Mouse (Mus musculus) olfactory bulb, adult 2 months (tissue): ENCODE data around the gene 9130213A22Rik. TPM values are rescaled to one million over a fixed set of nuclear protein-coding genes. Genes with fewer than 3 reads are reported as not detected.

ENCODE experiments used
- H3K27ac ChIP-seq: fragments of 200-500 bp; 2 replicates; pipeline ENCODE4 v1.5.1; 2012; ENCODE audit warnings: low read depth, low read length; ENCODE audit not compliant: insufficient read depth
- H3K4me1 ChIP-seq: fragments of 200-500 bp; 2 replicates; pipeline ENCODE4 v1.6.1; 2012; ENCODE audit warnings: low read length; ENCODE audit not compliant: control insufficient read depth, insufficient read depth
- H3K4me3 ChIP-seq: fragments of 200-500 bp; 2 replicates; pipeline ENCODE4 v1.5.1; 2012; ENCODE audit warnings: mild to moderate bottlenecking, low read depth, low read length, moderate library complexity; ENCODE audit not compliant: insufficient read depth
- CTCF ChIP-seq: fragments of 200-500 bp; IDR thresholded peaks from 2 replicates; pipeline ENCODE4 v1.5.1; 2012; ENCODE audit warnings: low read depth, mild to moderate bottlenecking, low read length, moderate library complexity; ENCODE audit not compliant: insufficient read depth
- POLR2A ChIP-seq: fragments of 200-500 bp; IDR thresholded peaks from 2 replicates; pipeline ENCODE4 v1.6.1; 2012; ENCODE audit warnings: mild to moderate bottlenecking, low read depth, low read length, moderate library complexity; ENCODE audit not compliant: insufficient read depth
- WGBS: fragments of 180-500 bp; shearing (Covaris S2); methylation state at CpG from one replicate; pipeline ENCODE4 v1.1.7; 2018; 5-methylcytosine and 5-hydroxymethylcytosine counted together
- polyA plus RNA-seq: library from polyadenylated mRNA; stranded (reverse); fragments of >200 nt; gene quantifications from 2 replicates; pipeline ENCODE4 v1.2.4, GENCODE M21; 2012; ENCODE audit warnings: low replicate concordance; ENCODE audit not compliant: missing spikeins, insufficient read depth, insufficient read length

9130213A22Rik gene
- polyA plus RNA-seq, 1 experiment = not detected

DNA sequence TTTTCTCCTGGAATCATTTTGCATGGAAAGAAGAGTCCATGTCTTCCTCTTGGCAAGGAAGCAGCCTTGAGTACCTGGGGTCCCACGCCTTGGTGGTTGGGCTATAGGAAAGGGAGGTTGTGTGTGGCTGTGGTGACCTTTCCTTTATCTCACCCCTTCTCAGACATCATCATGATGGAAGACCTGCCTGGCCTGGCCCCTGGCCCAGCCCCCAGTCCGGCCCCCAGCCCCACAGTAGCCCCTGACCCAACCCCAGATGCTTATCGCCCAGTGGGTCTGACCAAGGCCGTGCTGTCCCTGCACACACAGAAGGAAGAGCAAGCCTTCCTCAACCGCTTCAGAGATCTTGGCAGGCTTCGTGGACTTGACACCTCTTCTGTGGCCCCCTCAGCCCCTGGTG is 17.2 kb downstream of the 9130213A22Rik start:
- Histone ChIP-seq H3K4me1 (peaks cover 51% of the 10 kb centered on the region), H3K4me3 (no peak overlapping the region), H3K27ac (no peak overlapping the region)
- TF ChIP-seq POLR2A (no peak), CTCF (no peak)
- 84% methylated on average over 6 of the region's 6 CpGs for WGBS

GRCm38 (mm10) chr11:69104487-69104886 is 17.9 kb downstream of the 9130213A22Rik start:
- Histone ChIP-seq H3K4me3 (no peak overlapping the region), H3K27ac (no peak overlapping the region), H3K4me1 (peaks cover 50% of the 10 kb centered on the region)
- TF ChIP-seq POLR2A = no peak
- WGBS = 84% methylated on average over 14 of the region's 14 CpGs

DNA sequence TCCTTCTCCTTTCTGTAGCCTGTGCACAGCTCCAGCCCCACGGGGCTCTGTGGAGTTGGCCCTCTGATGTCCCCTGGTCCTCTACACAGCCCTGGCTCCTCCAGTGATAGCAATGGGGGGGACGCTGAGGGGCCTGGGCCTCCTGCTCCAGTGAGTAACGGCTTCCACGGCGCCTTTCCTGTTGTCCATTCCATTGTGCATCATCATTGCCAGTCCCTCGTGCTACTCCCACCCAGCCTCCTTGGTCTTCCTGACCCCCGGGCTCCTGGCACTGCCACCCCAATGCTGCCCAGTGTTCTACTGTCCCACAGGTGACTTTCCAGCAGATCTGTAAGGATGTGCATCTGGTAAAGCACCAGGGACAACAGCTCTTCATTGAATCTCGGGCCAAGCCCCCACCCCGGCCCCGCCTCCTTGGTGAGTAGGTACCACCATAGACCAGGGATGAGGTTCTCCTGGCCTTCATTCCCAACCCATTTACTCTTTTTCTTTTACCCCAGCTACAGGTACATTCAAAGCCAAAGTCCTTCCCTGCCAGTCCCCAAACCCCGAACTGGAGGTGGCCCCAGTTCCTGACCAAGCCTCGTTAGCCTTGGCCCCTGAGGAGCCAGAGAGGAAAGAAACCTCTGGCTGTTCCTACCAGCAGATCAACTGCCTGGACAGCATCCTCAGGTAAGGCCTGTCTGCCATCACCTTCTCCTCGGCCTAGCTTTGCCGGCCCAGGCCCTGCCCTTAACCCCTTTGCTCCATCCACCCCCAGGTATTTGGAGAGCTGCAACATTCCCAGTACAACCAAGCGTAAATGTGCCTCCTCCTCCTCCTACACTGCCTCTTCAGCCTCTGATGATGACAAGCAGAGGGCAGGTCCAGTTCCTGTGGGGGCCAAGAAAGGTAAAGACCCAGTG is 18.6 kb downstream of the 9130213A22Rik start:
- no peak overlapping the region for H3K4me3 ChIP-seq
- 86% methylated on average over 15 of the region's 15 CpGs for WGBS
- no peak for TF ChIP-seq CTCF
- no peak for TF ChIP-seq POLR2A
- no peak overlapping the region for H3K27ac ChIP-seq
- H3K4me1 ChIP-seq = peaks cover 47% of the 10 kb centered on the region

GRCm38 (mm10) chr11:69103121-69103520 is 19.3 kb downstream of the 9130213A22Rik start:
- H3K4me1 ChIP-seq = peaks cover 53% of the 10 kb centered on the region
- H3K27ac ChIP-seq = no peak overlapping the region
- H3K4me3 ChIP-seq = no peak overlapping the region
- TF ChIP-seq POLR2A (no peak), CTCF (no peak)
- 91% methylated on average over 14 of the region's 14 CpGs for WGBS

DNA sequence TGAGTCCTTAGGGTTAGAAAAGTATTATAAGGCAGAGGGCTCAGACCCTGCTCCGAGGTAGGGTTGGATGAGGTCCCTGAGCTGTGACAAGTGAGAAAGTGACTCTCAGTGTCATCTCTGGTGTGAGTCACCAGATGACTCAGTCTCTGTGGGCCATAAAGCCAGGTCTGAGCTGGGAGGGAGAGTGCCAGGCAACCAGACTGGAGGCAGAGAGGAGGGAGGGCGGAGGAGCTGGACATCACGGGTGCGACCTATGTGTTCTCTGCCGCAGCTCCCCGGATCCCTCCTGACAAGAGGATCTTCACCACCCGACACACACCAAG is 20.0 kb downstream of the 9130213A22Rik start:
- 61% methylated on average over 7 of the region's 7 CpGs for WGBS
- peak overlapping the region; percentile 30; the same call in 1 of the 2 replicates for H3K27ac ChIP-seq
- peaks cover 58% of the 10 kb centered on the region for H3K4me1 ChIP-seq
- TF ChIP-seq POLR2A (no peak), CTCF (no peak)
- H3K4me3 ChIP-seq = no peak overlapping the region

DNA sequence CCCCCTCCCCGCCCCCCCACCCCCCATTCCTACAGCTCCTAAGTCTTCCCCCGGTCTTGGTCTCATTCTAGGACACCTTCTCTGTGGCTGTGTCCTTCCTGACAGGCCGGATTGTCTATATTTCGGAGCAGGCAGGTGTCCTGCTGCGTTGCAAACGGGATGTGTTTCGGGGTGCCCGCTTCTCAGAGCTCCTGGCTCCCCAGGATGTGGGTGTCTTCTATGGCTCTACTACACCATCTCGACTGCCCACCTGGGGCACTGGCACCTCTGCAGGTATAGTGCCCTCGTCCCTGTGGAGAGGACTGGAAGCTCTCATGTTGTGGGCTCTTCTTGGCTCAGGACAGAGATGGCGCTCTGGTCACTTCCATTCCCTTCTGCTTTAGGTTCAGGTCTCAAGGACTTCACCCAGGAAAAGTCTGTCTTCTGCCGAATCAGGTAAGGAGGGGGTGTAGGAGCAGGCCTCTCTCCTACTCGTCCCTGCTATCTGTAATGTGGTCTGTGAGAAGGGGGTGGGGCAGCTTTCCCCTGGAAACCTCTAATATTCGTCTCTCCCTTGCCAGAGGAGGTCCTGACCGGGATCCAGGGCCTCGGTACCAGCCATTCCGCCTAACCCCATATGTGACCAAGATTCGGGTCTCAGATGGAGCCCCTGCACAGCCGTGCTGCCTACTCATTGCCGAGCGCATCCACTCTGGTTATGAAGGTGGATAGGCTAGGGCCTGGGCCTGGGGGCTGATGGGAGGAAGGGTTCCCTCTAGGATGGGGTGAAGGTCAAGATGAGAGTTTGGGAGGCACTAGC is 20.6 kb downstream of the 9130213A22Rik start:
- 80% methylated on average over 21 of the region's 21 CpGs for WGBS
- Histone ChIP-seq H3K4me3 (0 out of 2 replicates have a peak overlapping the region, but pooled peaks have one; percentile 0), H3K27ac (peak overlapping the region; percentile 30), H3K4me1 (peaks cover 61% of the 10 kb centered on the region)
- TF ChIP-seq CTCF = no peak
- no peak for TF ChIP-seq POLR2A

- Histone ChIP-seq H3K4me1 (peaks cover 63% of the 10 kb centered on the region), H3K4me3 (peak overlapping the region; percentile 83), H3K27ac (peak overlapping the region; percentile 97)
- 77% methylated on average over 20 of the region's 20 CpGs for WGBS
- TF ChIP-seq POLR2A = no peak
- TF ChIP-seq CTCF = no peak
These were observed 21.6 kb downstream of the 9130213A22Rik start for GRCm38 (mm10) chr11:69100639-69101360.

- 0 out of 2 replicates have a peak, but pooled peaks have one; percentile 12 for TF ChIP-seq POLR2A
- no peak for TF ChIP-seq CTCF
- Histone ChIP-seq H3K4me3 (peak overlapping the region; percentile 83), H3K4me1 (peaks cover 63% of the 10 kb centered on the region), H3K27ac (peak overlapping the region; percentile 99)
- under 1% methylated on average over 23 of the region's 23 CpGs for WGBS
These were observed 22.5 kb downstream of the 9130213A22Rik start for GRCm38 (mm10) chr11:69099915-69100345.

DNA sequence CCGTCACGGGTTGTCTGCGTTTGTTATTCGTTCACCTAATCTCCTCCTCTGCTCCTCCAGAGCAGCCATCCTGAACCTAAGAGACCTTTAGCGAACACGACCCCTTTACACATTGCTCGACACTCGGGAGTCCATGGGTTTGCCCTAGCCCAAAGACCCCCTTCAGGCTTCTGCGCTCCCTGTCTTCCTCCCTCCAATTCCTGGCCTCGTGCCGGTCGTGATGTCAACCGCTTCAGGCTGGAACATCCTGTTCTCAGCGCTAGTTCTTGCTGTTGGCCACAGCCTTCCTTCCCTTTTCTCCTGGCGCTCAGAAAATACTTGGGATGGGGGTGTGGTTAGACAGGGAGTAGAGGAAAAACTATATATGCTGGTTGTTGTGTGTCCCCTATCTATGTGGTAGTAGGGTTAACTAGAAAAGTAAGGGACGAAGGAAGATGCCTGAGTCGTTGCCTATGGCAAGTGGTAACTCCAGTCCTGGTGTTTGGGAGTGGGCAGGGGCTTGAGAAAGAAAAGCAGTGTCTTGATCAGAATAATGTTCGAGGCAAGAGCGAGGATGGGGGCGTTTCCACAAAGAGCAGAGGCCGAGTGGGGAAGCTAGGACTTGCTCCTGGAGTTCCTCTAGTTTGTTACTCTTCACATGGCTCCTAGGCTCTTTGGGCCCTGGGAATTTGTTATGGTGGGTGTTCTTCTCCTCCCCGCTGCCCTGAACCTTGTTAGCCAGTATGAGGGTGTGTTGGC is 23.0 kb downstream of the 9130213A22Rik start:
- Histone ChIP-seq H3K4me3 (peak overlapping the region; percentile 83), H3K4me1 (peaks cover 60% of the 10 kb centered on the region), H3K27ac (peak overlapping the region; percentile 99)
- WGBS = 1% methylated on average over 22 of the region's 22 CpGs
- no peak for TF ChIP-seq POLR2A
- no peak for TF ChIP-seq CTCF
